Mouse (Mus musculus): ENCODE data around the gene Gm14326. TPM values are rescaled to one million over a fixed set of nuclear protein-coding genes. Genes with fewer than 3 reads are reported as not detected.

The Gm14326 gene
- polyA plus RNA-seq (2017; shearing (Covaris generic)), result 8.1 TPM

GRCm38 (mm10) chr2:177957145-177957544 lies at the start of gene Gm14326:
TSS of gene Gm14326 (minus strand) at chr2:177957297.

GRCm38 (mm10) chr2:177925563-177926103 lies 31.5 kb downstream of the Gm14326 start, which contains the start of gene Zfp972:
TSS of gene Zfp972 (minus strand) at chr2:177925613.

GRCm38 (mm10) chr2:177897046-177897578 lies 60.0 kb downstream of the Gm14326 start, which contains the start of gene Gm14327:
TSS of gene Gm14327 (plus strand) at chr2:177897096.

Other genes with a start within 250 kb of the Gm14326 start
- not detected for gene Gm14322, start 198.0 kb downstream of the Gm14326 start, polyA plus RNA-seq (2017; shearing (Covaris generic))
- 13.1 TPM for gene Gm14325, start 117.0 kb downstream of the Gm14326 start, polyA plus RNA-seq (2017; shearing (Covaris generic))
- gene Gm14327, start 60.2 kb downstream of the Gm14326 start, polyA plus RNA-seq (2017; shearing (Covaris generic)), result 0.57 TPM
- 1.9 TPM for gene Zfp972, start 31.7 kb downstream of the Gm14326 start, polyA plus RNA-seq (2017; shearing (Covaris generic))
- gene Zfp971, start 66.0 kb upstream of the Gm14326 start, polyA plus RNA-seq (2017; shearing (Covaris generic)), result 11.4 TPM
- gene Zfp931, start 121.2 kb upstream of the Gm14326 start, polyA plus RNA-seq (2017; shearing (Covaris generic)), result 11.2 TPM
- gene Phactr3, start 161.7 kb upstream of the Gm14326 start, polyA plus RNA-seq (2017; shearing (Covaris generic)), result not detected